Mouse (Mus musculus): ENCODE data around the gene Rxfp3. TPM values are rescaled to one million over a fixed set of nuclear protein-coding genes. Genes with fewer than 3 reads are reported as not detected.

Gene Rxfp3
- under 1 TPM; 0.05 to 0.09 TPM for total RNA-seq (2021)
- polyA plus RNA-seq (2012; rRNA removed), result 0.06 and 0.08 TPM in 2 replicates
- long read RNA-seq, result 0 reads

DNA sequence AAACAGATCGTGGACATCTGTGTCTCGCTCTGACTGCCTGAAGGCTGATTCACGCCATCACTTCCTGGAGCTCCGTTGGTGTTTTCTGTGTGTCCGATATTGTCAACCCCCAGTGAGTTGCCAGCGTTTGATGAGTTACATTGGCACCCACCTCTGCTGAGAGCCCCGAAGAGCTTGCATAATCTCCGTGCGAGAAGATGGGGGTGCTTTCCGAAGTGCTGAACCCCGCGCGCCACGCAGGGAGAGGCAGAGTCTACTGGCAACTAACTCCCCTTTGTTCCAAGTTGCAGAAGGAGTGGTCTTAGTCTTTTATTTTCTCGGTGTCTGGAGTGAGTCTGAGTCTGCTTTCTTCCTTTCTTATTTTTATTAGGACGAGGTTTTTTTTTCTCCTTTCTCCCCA, at the start of gene Rxfp3:
Rxfp3 (minus strand) TSS at position 281 of the 400 bp plus-strand sequence.
- H3K4me3 ChIP-seq, result peak within 1 kb of the TSS; percentile 26
- H3K9ac ChIP-seq (ENCODE audit: low read depth, low read length), result no peak within 1 kb of the TSS
- intact Hi-C loops (cut with DNase I), result loop anchor here (1.0 to 10.0 kb wide), 2 partner anchors 207 to 283 kb away; no protein-coding TSS in a partner anchor
- H3K36me3 ChIP-seq (ENCODE audit: control insufficient read depth, insufficient read depth, low read length), result no peaks in the 10 kb centered on the region
- peak in 1 of 2 experiments; percentile 20 for DNase-seq
- WGBS, result 5% methylated on average over 16 of the region's 16 CpGs
- no peaks in the 10 kb centered on the region; the same call in 1 of the 2 replicates for H3K4me1 ChIP-seq (ENCODE audit: control insufficient read depth, insufficient read depth, low read length)
- no peaks in the 10 kb centered on the region for H3K79me2 ChIP-seq (replicated peaks; ENCODE audit: control insufficient read depth, insufficient read depth, low read length)
- TF ChIP-seq CTCF (IDR thresholded peaks at IDR 0.05), result no peak
- no peak for TF ChIP-seq POLR2A (IDR thresholded peaks at IDR 0.05; ENCODE audit: insufficient read depth, low read depth, low read length)
- no peak for TF ChIP-seq EP300 (IDR thresholded peaks at IDR 0.05; ENCODE audit: insufficient read depth, low read depth, low read length)
- peaks cover 6% of the 10 kb centered on the region; the same call in 1 of the 2 replicates for H3K27me3 ChIP-seq (ENCODE audit: control insufficient read depth, insufficient read depth, low read length)
- H3K27ac ChIP-seq, result no peak within 1 kb of the TSS

DNA sequence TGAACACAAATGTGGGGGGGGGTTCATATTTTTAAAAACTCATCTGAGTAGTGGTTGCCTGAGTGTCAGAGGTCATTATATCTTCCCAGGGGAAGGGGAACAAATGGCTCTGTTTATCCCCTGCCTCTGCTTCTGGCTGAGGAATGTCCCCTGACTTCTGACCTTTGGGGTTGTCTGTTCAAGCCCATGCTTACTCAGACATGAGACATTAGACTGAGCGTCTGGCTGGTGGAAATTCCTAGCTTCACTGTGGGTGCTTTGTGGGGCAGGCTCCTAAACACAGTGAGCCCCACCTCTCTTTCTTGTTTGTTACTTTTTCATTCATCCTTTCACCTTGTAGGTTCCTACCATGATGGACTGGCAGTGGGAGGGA, 47.2 kb upstream of the Rxfp3 start:
- intact Hi-C loops (cut with DNase I), result no loop called here
- TF ChIP-seq CTCF (IDR thresholded peaks at IDR 0.05), result no peak
- TF ChIP-seq EP300 (IDR thresholded peaks at IDR 0.05; ENCODE audit: insufficient read depth, low read depth, low read length), result no peak
- TF ChIP-seq POLR2A (IDR thresholded peaks at IDR 0.05; ENCODE audit: insufficient read depth, low read depth, low read length), result no peak
- DNase-seq, result no peak
- Histone ChIP-seq H3K9ac (ENCODE audit: low read depth, low read length) (no peak overlapping the region), H3K27me3 (ENCODE audit: control insufficient read depth, insufficient read depth, low read length) (no peaks in the 10 kb centered on the region), H3K4me1 (ENCODE audit: control insufficient read depth, insufficient read depth, low read length) (peaks cover 2% of the 10 kb centered on the region), H3K36me3 (ENCODE audit: control insufficient read depth, insufficient read depth, low read length) (no peaks in the 10 kb centered on the region), H3K79me2 (replicated peaks; ENCODE audit: control insufficient read depth, insufficient read depth, low read length) (no peaks in the 10 kb centered on the region), H3K27ac (no peak overlapping the region), H3K4me3 (no peak overlapping the region)
- WGBS, result 55% methylated on average over 1 of the region's 1 CpGs

DNA sequence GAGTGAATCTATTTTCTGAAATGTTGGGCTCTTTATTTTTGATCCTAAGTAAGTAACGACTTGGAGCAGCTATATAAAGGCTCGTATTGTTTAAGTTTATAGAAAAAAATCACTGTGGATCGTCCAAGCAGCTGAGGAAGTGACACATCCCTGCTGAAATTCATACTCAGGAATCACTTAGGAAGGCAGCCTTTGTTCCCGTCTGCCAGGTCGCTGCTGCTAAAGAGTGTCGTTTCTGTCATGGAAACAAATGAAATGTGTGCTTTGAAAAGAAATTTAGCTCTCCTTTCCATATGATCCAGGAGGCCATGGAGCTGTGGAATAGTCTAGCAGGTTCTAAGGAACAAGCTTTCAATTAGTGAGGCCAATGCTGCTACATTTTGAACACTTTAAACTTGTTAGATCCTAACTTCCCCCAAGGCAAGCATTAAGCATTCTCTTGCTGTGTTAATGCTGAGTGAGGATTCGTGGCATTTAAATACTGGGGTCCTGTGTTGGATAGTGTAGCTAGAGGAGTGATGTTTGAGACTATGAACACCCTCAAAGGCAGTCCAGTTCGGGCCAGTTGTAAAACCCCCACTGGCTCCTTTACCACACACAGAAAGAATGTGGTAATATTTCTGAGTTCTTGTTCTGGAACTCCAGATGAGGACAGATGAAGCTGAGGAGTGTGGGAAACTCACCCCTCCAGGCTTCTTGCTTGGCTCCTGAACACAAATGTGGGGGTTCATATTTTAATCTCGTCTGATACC, 46.6 kb upstream of the Rxfp3 start:
- TF ChIP-seq POLR2A (IDR thresholded peaks at IDR 0.05; ENCODE audit: insufficient read depth, low read depth, low read length), result no peak
- TF ChIP-seq EP300 (IDR thresholded peaks at IDR 0.05; ENCODE audit: insufficient read depth, low read depth, low read length), result no peak
- TF ChIP-seq CTCF (IDR thresholded peaks at IDR 0.05), result no peak
- Histone ChIP-seq H3K4me1 (ENCODE audit: control insufficient read depth, insufficient read depth, low read length) (peaks cover 2% of the 10 kb centered on the region), H3K27ac (peak overlapping the region; percentile 3; the same call in 1 of the 2 replicates), H3K36me3 (ENCODE audit: control insufficient read depth, insufficient read depth, low read length) (no peaks in the 10 kb centered on the region), H3K27me3 (ENCODE audit: control insufficient read depth, insufficient read depth, low read length) (no peaks in the 10 kb centered on the region), H3K9ac (ENCODE audit: low read depth, low read length) (no peak overlapping the region), H3K4me3 (no peak overlapping the region), H3K79me2 (replicated peaks; ENCODE audit: control insufficient read depth, insufficient read depth, low read length) (no peaks in the 10 kb centered on the region)
- no peak for DNase-seq
- intact Hi-C loops (cut with DNase I), result no loop called here
- 31% methylated on average over 9 of the region's 9 CpGs for WGBS

DNA sequence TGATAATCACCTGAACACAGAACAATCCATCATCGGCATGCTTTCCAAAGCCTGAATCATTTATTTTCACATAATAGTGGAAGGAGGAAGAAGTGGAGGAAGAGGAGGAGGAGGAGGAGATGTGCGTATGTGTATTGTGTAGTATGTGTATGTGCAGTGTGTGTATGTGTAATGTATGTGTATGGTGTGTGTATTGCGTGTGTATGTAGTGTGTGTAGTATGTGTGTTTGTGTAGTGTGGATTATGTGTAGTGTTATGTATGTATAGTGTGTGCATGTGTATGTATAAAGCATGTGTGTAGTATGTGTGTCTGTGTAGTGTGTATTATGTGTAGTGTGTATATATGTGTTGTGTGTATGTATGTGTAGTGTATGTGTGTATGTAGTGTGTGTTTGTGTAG, 45.9 kb upstream of the Rxfp3 start:
- WGBS, result 84% methylated on average over 3 of the region's 3 CpGs

DNA sequence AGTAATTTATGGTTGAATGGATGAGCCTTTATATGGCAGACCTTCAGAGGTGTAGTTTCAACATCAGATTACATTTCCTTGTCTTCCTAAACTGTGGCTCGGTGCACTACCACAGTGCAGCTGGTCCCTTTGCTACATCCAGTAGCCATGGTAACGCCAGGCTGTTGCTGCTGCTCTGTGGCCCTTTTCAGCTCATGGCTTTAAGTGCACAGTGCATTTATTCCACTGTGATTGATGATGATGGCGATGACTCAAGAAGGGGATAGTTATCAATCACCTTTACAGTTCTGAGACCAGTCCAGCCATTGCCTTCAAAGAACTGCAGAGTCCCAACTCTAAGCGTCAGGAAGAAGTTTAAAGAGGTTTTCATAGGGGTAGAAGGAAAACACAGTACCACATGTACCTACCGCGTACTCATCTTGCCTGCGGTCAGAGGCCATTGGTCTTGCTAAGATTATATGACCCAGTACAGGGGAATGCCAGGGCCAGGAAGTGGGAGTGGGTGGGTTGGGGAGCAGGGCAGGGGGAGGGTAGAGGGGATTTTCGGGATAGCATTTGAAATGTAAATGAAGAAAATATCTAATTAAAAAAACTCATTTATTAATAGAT, 45.3 kb upstream of the Rxfp3 start:
- intact Hi-C loops (cut with DNase I), result no loop called here
- DNase-seq, result no peak
- 87% methylated on average over 8 of the region's 8 CpGs for WGBS
- no peak overlapping the region for H3K27ac ChIP-seq
- H3K4me1 ChIP-seq (ENCODE audit: control insufficient read depth, insufficient read depth, low read length), result peaks cover 2% of the 10 kb centered on the region
- no peak overlapping the region for H3K4me3 ChIP-seq
- no peak for TF ChIP-seq POLR2A (IDR thresholded peaks at IDR 0.05; ENCODE audit: insufficient read depth, low read depth, low read length)
- no peak for TF ChIP-seq CTCF (IDR thresholded peaks at IDR 0.05)
- TF ChIP-seq EP300 (IDR thresholded peaks at IDR 0.05; ENCODE audit: insufficient read depth, low read depth, low read length), result no peak
- H3K9ac ChIP-seq (ENCODE audit: low read depth, low read length), result no peak overlapping the region
- H3K36me3 ChIP-seq (ENCODE audit: control insufficient read depth, insufficient read depth, low read length), result no peaks in the 10 kb centered on the region
- H3K27me3 ChIP-seq (ENCODE audit: control insufficient read depth, insufficient read depth, low read length), result no peaks in the 10 kb centered on the region
- no peaks in the 10 kb centered on the region for H3K79me2 ChIP-seq (replicated peaks; ENCODE audit: control insufficient read depth, insufficient read depth, low read length)

More for the DNA sequence above, 45.9 kb upstream of the Rxfp3 start:
- H3K79me2 ChIP-seq (replicated peaks; ENCODE audit: control insufficient read depth, insufficient read depth, low read length), result no peaks in the 10 kb centered on the region
- H3K9ac ChIP-seq (ENCODE audit: low read depth, low read length), result no peak overlapping the region
- intact Hi-C loops (cut with DNase I), result no loop called here
- H3K4me1 ChIP-seq (ENCODE audit: control insufficient read depth, insufficient read depth, low read length), result peaks cover 2% of the 10 kb centered on the region
- H3K36me3 ChIP-seq (ENCODE audit: control insufficient read depth, insufficient read depth, low read length), result no peaks in the 10 kb centered on the region
- no peak for DNase-seq
- no peak overlapping the region for H3K27ac ChIP-seq
- TF ChIP-seq EP300 (IDR thresholded peaks at IDR 0.05; ENCODE audit: insufficient read depth, low read depth, low read length) (no peak), POLR2A (IDR thresholded peaks at IDR 0.05; ENCODE audit: insufficient read depth, low read depth, low read length) (no peak), CTCF (IDR thresholded peaks at IDR 0.05) (no peak)
- no peaks in the 10 kb centered on the region for H3K27me3 ChIP-seq (ENCODE audit: control insufficient read depth, insufficient read depth, low read length)
- no peak overlapping the region for H3K4me3 ChIP-seq
